Mouse (Mus musculus): ENCODE measurements around the gene Smpd4.

DNA sequence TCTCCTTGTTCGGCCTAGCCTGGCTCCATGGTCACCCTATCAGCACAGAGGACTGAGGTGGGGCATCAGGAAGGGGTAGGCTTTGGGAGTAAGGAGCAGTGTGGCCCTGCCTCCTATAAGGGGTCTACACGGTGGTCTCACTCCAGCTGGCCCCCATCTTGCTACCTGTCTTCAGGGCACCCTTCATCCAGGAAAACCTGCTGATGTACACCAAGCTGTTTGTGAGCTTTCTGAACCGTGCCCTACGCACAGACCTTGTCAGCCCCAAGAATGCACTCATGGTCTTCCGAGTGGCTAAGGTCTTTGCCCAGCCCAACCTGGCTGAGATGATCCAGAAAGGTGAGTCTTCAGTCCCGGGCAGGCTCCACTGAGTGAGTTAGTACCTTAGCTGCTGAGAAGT, 20.8 kb downstream of the Smpd4 start:
- TF ChIP-seq CTCF (IDR thresholded peaks at IDR 0.05; ENCODE audit: low read depth) = no peak
- no peak for TF ChIP-seq EP300 (IDR thresholded peaks at IDR 0.05; ENCODE audit: low read depth)
